Mouse (Mus musculus): ENCODE measurements around the gene Fat1. TPM values are rescaled to one million over a fixed set of nuclear protein-coding genes. Genes with fewer than 3 reads are reported as not detected.

The Fat1 gene
- polyA plus RNA-seq, 1 experiment from 2014 or later: 32.1 TPM

DNA sequence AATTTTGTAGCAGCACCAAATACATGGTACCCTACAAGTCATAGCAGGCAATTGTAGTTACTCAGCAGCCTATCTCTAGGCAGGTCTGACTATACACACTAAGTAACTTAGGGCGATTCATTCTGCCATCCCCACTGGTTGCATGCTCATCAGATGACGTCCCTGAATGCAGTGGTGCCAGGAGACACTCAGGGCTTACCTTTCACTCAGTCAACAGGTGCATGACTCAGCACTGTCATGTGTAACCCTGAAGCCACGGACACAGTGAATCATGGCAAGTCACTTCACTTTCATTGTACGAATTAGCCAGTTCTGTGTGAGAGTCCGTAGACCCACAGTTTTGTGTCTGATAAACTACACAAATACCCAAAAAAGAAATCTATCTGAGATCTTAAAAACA lies 10.3 kb upstream of the Fat1 start:
- TF ChIP-seq CTCF (IDR thresholded peaks at IDR 0.05; ENCODE audit: low read depth): no peak
- DNase-seq (no peak), ATAC-seq (ENCODE audit: insufficient read depth) (no peak)
- H3K4me3 ChIP-seq (ENCODE audit: low read depth, low read length): no peak overlapping the region
- H3K27me3 ChIP-seq (ENCODE audit: insufficient read depth, low read length): no peaks in the 10 kb centered on the region
- no peaks in the 10 kb centered on the region for H3K4me1 ChIP-seq (ENCODE audit: insufficient read depth)
- no peak overlapping the region for H3K27ac ChIP-seq (ENCODE audit: low read depth)
- H3K9ac ChIP-seq: no peak overlapping the region
- H3K4me2 ChIP-seq: no peak overlapping the region
- peaks cover 4% of the 10 kb centered on the region; the same call in 1 of the 2 replicates for H3K9me3 ChIP-seq (ENCODE audit: low read depth, low read length)
- H3K36me3 ChIP-seq (ENCODE audit: insufficient read depth): no peaks in the 10 kb centered on the region
- WGBS: 84% methylated on average over 5 of the region's 5 CpGs

DNA sequence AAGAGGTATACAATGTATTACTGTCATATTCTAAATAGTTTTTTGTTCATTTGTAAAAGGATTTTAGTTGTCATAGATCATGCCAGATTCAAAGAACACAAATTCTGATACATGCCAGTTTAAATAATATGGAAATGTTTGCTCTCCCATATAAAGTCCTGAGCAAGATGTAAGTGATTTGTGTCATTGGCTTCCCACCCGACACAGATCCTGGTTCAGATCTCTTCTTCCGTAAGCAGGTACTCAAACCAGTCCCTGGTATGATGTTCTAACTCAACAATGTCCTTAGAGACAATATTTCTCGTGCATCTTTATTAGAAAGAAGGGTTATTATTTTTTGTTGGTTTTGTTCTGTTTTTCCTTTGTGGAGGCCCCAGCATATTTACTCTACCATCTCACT lies 5.2 kb upstream of the Fat1 start:
- H3K27ac ChIP-seq (ENCODE audit: low read depth): no peak overlapping the region
- H3K36me3 ChIP-seq (ENCODE audit: insufficient read depth): no peaks in the 10 kb centered on the region
- no peaks in the 10 kb centered on the region for H3K4me1 ChIP-seq (ENCODE audit: insufficient read depth)
- H3K9me3 ChIP-seq (ENCODE audit: low read depth, low read length): peaks cover 4% of the 10 kb centered on the region; the same call in 1 of the 2 replicates
- no peak overlapping the region for H3K9ac ChIP-seq
- ATAC-seq (ENCODE audit: insufficient read depth) (no peak), DNase-seq (no peak)
- TF ChIP-seq CTCF (IDR thresholded peaks at IDR 0.05; ENCODE audit: low read depth): no peak
- WGBS: 91% methylated on average over 3 of the region's 3 CpGs
- H3K27me3 ChIP-seq (ENCODE audit: insufficient read depth, low read length): no peaks in the 10 kb centered on the region
- no peak overlapping the region for H3K4me3 ChIP-seq (ENCODE audit: low read depth, low read length)
- no peak overlapping the region for H3K4me2 ChIP-seq

DNA sequence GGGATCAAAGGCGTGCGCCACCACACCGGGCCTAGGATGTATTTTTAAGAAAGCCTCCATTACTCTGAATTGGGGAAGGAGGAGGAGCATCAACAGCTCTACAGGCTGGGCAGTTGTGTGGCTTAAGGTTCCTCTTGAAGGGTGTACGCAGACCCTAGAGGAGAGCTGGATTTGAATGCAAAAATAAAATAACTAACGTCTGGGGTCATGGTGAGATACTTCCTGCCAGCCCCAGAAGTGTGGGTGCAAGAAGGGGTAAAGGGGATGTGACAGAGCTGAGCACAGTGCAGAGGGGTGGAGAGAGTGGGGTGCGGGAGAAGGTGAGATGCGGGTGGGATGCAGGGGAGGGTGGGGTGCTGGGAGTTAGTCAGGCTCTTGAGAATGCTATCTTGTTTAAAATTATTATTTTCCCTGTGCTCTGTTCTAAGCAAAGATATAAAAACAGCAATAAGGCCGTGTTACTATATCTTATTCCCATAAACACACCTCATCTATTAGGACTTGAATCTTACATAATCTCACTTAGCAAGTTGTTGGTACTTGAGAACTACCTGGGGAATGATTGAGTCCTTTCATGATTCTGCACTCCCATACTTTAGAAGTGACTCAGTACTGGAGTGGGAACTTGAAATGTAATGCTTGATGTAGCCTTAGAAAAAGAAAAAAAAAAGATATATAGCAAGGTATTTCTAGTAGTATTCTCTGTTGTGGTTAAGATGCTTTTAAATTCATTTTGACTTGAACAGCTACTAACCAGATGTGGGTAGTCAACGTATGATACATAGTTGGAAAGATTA lies 2.5 kb upstream of the Fat1 start:
- Histone ChIP-seq H3K9ac (no peak overlapping the region), H3K36me3 (ENCODE audit: insufficient read depth) (no peaks in the 10 kb centered on the region), H3K27me3 (ENCODE audit: insufficient read depth, low read length) (no peaks in the 10 kb centered on the region), H3K4me2 (no peak overlapping the region), H3K9me3 (ENCODE audit: low read depth, low read length) (peaks cover 4% of the 10 kb centered on the region; the same call in 1 of the 2 replicates), H3K4me1 (ENCODE audit: insufficient read depth) (no peaks in the 10 kb centered on the region), H3K27ac (ENCODE audit: low read depth) (no peak overlapping the region), H3K4me3 (ENCODE audit: low read depth, low read length) (no peak overlapping the region)
- WGBS: 86% methylated on average over 9 of the region's 9 CpGs
- ATAC-seq (ENCODE audit: insufficient read depth): no peak
- TF ChIP-seq CTCF (IDR thresholded peaks at IDR 0.05; ENCODE audit: low read depth): no peak
- DNase-seq: no peak

DNA sequence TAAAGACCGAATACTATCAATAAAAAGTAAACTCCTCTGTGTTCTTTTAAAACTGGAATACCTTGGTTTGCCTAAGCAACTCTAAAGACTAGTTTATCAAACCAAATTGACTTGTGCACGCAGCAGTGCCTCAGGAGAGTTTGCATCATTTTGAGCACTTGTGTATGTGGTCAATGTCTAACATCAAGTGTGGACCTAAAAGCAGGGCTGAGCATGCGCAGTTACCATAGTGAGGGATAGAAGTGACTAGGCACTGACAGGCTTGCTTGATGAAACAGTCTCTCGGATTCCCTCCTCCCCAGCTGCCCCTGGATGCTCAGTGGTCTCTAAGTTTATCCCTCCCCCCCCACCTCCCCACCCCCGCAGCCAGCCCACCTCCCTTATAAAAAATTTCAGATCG lies 1.8 kb upstream of the Fat1 start:
- no peak overlapping the region for H3K9ac ChIP-seq
- peak overlapping the region; percentile 82 for H3K4me2 ChIP-seq
- 36% methylated on average over 6 of the region's 6 CpGs for WGBS
- H3K9me3 ChIP-seq (ENCODE audit: low read depth, low read length): peaks cover 4% of the 10 kb centered on the region; the same call in 1 of the 2 replicates
- peak overlapping the region; percentile 68 for H3K4me3 ChIP-seq (ENCODE audit: low read depth, low read length)
- H3K27me3 ChIP-seq (ENCODE audit: insufficient read depth, low read length): no peaks in the 10 kb centered on the region
- no peaks in the 10 kb centered on the region for H3K36me3 ChIP-seq (ENCODE audit: insufficient read depth)
- peak; percentile 32 for DNase-seq
- no peak for TF ChIP-seq CTCF (IDR thresholded peaks at IDR 0.05; ENCODE audit: low read depth)
- H3K4me1 ChIP-seq (ENCODE audit: insufficient read depth): no peaks in the 10 kb centered on the region
- ATAC-seq (ENCODE audit: insufficient read depth): no peak
- no peak overlapping the region for H3K27ac ChIP-seq (ENCODE audit: low read depth)

GRCm38 (mm10) chr8:44934416-44934815 lies 831 bp upstream of the Fat1 start:
- WGBS: 2% methylated on average over 13 of the region's 13 CpGs
- ATAC-seq (ENCODE audit: insufficient read depth) (no peak), DNase-seq (peak; percentile 57)
- peak overlapping the region; percentile 82 for H3K4me2 ChIP-seq
- H3K4me3 ChIP-seq (ENCODE audit: low read depth, low read length): peak overlapping the region; percentile 68
- H3K27ac ChIP-seq (ENCODE audit: low read depth): peak overlapping the region; percentile 97
- no peaks in the 10 kb centered on the region for H3K27me3 ChIP-seq (ENCODE audit: insufficient read depth, low read length)
- no peaks in the 10 kb centered on the region for H3K9me3 ChIP-seq (ENCODE audit: low read depth, low read length)
- no peaks in the 10 kb centered on the region for H3K36me3 ChIP-seq (ENCODE audit: insufficient read depth)
- H3K9ac ChIP-seq: peak overlapping the region; percentile 75
- H3K4me1 ChIP-seq (ENCODE audit: insufficient read depth): no peaks in the 10 kb centered on the region
- TF ChIP-seq CTCF (IDR thresholded peaks at IDR 0.05; ENCODE audit: low read depth): no peak

- DNase-seq (peak; percentile 96), ATAC-seq (ENCODE audit: insufficient read depth) (peak; percentile 75)
These were observed 494 bp downstream of the Fat1 start for GRCm38 (mm10) chr8:44935741-44936140.

DNA sequence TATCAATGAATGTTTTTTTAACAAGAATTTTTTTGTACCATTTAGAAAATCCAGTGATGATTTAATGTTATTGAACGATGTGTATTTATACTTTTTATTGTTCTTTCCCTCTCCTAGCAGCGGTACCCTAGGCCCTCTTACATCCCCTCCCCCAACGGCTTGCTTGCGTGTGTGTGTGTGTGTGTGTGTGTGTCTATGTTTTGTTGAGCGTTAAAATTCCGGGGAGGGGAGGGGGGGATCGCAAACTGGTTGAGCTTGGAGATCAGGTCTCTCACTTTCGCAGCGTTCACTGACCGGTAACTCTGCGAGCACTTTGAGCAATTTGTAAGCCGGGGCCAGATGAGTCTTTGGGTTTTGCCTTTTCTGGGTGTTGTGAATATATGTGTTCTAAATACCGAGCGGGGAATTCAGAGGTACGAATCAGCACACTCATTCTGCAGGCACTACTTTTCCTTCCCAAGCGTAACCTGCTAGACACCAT lies 1.3 kb downstream of the Fat1 start:
- Histone ChIP-seq H3K9me3 (ENCODE audit: low read depth, low read length) (no peaks in the 10 kb centered on the region), H3K27me3 (ENCODE audit: insufficient read depth, low read length) (no peaks in the 10 kb centered on the region), H3K9ac (peak overlapping the region; percentile 75), H3K4me3 (ENCODE audit: low read depth, low read length) (peak overlapping the region; percentile 68), H3K4me2 (peak overlapping the region; percentile 82), H3K4me1 (ENCODE audit: insufficient read depth) (no peaks in the 10 kb centered on the region), H3K27ac (ENCODE audit: low read depth) (peak overlapping the region; percentile 93), H3K36me3 (ENCODE audit: insufficient read depth) (no peaks in the 10 kb centered on the region)
- DNase-seq: peak; percentile 70
- TF ChIP-seq CTCF (IDR thresholded peaks at IDR 0.05; ENCODE audit: low read depth): no peak
- 0% methylated on average over 16 of the region's 16 CpGs for WGBS
- no peak for ATAC-seq (ENCODE audit: insufficient read depth)

More at GRCm38 (mm10) chr8:44935741-44936140, 494 bp downstream of the Fat1 start:
- H3K27ac ChIP-seq (ENCODE audit: low read depth): peak overlapping the region; percentile 97
- WGBS: under 1% methylated on average over 24 of the region's 24 CpGs
- peak overlapping the region; percentile 68 for H3K4me3 ChIP-seq (ENCODE audit: low read depth, low read length)
- H3K36me3 ChIP-seq (ENCODE audit: insufficient read depth): no peaks in the 10 kb centered on the region
- H3K9me3 ChIP-seq (ENCODE audit: low read depth, low read length): no peaks in the 10 kb centered on the region
- peak overlapping the region; percentile 75 for H3K9ac ChIP-seq
- no peaks in the 10 kb centered on the region for H3K27me3 ChIP-seq (ENCODE audit: insufficient read depth, low read length)
- no peaks in the 10 kb centered on the region for H3K4me1 ChIP-seq (ENCODE audit: insufficient read depth)
- TF ChIP-seq CTCF (IDR thresholded peaks at IDR 0.05; ENCODE audit: low read depth): peak; percentile 92
- H3K4me2 ChIP-seq: peak overlapping the region; percentile 82

All from lung, embryonic 14.5 days (tissue).